Mouse (Mus musculus) heart, embryonic 13.5 days (tissue): ENCODE data around the gene Il12rb2. TPM values are rescaled to one million over a fixed set of nuclear protein-coding genes. Genes with fewer than 3 reads are reported as not detected.

Experiments
- ATAC-seq: fragments of 200-750 bp; cut with Nextera tagmentation; 2 replicates; pipeline ENCODE4 v1.8.0; 2017; ENCODE audit warnings: moderate TSS enrichment; ENCODE audit not compliant: insufficient number of reproducible peaks, low FRiP score, low TSS enrichment; ENCODE audit errors: extremely low read depth
- H3K27ac ChIP-seq: fragments of 300-500 bp; sonication (generic); replicated peaks from 2 replicates; pipeline ENCODE4 v1.5.1; 2015; ENCODE audit warnings: moderate library complexity, mild to moderate bottlenecking, inconsistent platforms
- H3K27me3 ChIP-seq: fragments of 300-500 bp; sonication (generic); replicated peaks from 2 replicates; pipeline ENCODE4 v1.6.1; 2015; ENCODE audit warnings: mild to moderate bottlenecking, inconsistent platforms
- H3K36me3 ChIP-seq: fragments of 300-500 bp; sonication (generic); 2 replicates; pipeline ENCODE4 v1.6.1; 2015; ENCODE audit warnings: mild to moderate bottlenecking, inconsistent platforms
- H3K4me1 ChIP-seq: fragments of 300-500 bp; sonication (generic); 2 replicates; pipeline ENCODE4 v1.6.1; 2015; ENCODE audit warnings: inconsistent platforms
- H3K4me2 ChIP-seq: fragments of 300-500 bp; sonication (generic); 2 replicates; pipeline ENCODE4 v1.6.1; 2015; ENCODE audit warnings: inconsistent platforms, mild to moderate bottlenecking, moderate library complexity
- H3K4me3 ChIP-seq: fragments of 300-500 bp; sonication (generic); 2 replicates; pipeline ENCODE4 v1.5.1; 2015; ENCODE audit warnings: moderate library complexity, mild to moderate bottlenecking, inconsistent platforms
- H3K9ac ChIP-seq: fragments of 300-500 bp; sonication (generic); 2 replicates; pipeline ENCODE4 v1.6.1; 2015; ENCODE audit warnings: inconsistent platforms, mild to moderate bottlenecking, moderate library complexity
- H3K9me3 ChIP-seq: fragments of 300-500 bp; sonication (generic); 2 replicates; pipeline ENCODE4 v1.6.1; 2016; ENCODE audit warnings: inconsistent platforms
- WGBS: fragments of 180-500 bp; shearing (Covaris S2); methylation state at CpG from one replicate; pipeline ENCODE4 v1.1.7; 2015; ENCODE audit warnings: mixed read lengths; 5-methylcytosine and 5-hydroxymethylcytosine counted together
- polyA plus RNA-seq: library from polyadenylated mRNA; unstranded; fragments of >200 nt; fragmentation: Nextera tagmentation; extraction: Ambion mirVana; gene quantifications from 2 replicates; pipeline ENCODE4 v1.2.1, GENCODE M21; 2015

The Il12rb2 gene
- polyA plus RNA-seq = 0.07 TPM in 1 of 2 replicates, not detected in the other

DNA sequence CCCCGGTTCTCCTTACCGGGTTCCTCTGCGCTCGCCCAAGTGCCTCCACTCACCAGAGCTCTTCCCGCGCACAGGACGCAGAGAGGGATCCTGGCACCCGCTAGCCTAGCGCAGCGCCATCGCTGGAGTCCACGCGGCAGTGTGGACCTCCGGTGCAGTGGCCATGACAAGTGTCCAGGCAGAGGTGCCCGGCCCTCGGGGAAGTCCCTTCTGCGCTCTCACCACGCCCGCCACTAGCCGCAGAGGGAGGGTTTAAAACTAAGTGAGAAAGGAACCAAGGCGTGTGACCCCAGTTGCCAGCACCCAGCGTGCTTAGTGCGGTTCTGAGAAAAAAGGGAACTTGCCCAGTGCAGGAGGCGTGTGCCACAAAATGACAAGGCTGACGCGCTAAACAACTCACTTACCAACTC is at the start of gene Il12rb2:
Gene Il12rb2, minus strand, starts transcription at position 207 of the 410 bp plus-strand sequence.
- Histone ChIP-seq H3K4me1 (0 out of 2 replicates have a peak, but pooled peaks cover 3% of the 10 kb centered on the region), H3K27me3 (peaks cover 8% of the 10 kb centered on the region), H3K4me3 (peak within 1 kb of the TSS; percentile 51), H3K27ac (no peak within 1 kb of the TSS), H3K9me3 (no peaks in the 10 kb centered on the region), H3K36me3 (no peaks in the 10 kb centered on the region), H3K9ac (peak within 1 kb of the TSS; percentile 61), H3K4me2 (peak within 1 kb of the TSS; percentile 79)
- no peak for ATAC-seq
- WGBS = 2% methylated on average over 26 of the region's 26 CpGs

DNA sequence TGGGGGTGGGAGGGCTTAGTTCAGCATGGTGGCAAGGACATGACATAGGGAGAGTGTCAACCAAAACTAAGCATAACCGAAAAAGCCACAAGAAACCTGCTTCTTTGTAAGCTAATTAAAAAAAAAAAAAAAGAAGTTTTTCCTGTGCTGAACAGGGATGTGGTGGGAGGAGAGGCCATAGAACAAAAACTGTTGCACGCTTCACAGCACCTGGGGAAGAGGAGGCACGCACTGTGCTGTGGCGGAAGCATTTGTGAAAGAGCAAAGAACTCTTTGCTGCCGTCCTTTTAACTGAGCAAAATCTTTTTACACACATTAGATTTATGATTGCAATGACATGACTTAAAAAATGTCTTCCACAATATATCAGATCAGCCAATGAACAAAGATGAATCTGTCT is 45.8 kb upstream of the Il12rb2 start:
- H3K36me3 ChIP-seq = no peaks in the 10 kb centered on the region
- no peak overlapping the region for H3K9ac ChIP-seq
- H3K9me3 ChIP-seq = no peaks in the 10 kb centered on the region
- H3K4me3 ChIP-seq = no peak overlapping the region
- no peak for ATAC-seq
- no peak overlapping the region for H3K4me2 ChIP-seq
- no peaks in the 10 kb centered on the region for H3K27me3 ChIP-seq
- WGBS = 82% methylated on average over 5 of the region's 5 CpGs
- H3K27ac ChIP-seq = no peak overlapping the region
- H3K4me1 ChIP-seq = no peaks in the 10 kb centered on the region

DNA sequence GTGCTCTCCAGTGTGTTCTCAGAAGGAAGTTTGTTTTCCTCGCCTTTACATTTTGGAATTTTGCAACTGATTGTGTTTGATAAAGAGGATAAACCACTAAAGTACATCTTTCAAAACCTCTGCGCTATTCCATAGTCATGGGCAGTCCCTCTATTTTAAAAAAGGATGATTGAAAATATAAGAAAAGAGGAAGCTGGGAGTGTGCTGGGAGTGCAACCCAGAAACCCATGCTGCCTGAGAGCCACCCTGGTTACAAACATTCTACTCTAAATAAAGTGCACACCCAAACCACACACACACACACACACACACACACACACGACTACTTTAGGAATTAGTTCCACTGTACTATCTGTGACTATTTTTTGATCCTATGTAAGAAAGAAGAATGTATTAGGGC is 40.6 kb upstream of the Il12rb2 start:
- Histone ChIP-seq H3K9ac (no peak overlapping the region), H3K27ac (no peak overlapping the region), H3K4me1 (no peaks in the 10 kb centered on the region), H3K9me3 (no peaks in the 10 kb centered on the region), H3K4me3 (no peak overlapping the region), H3K27me3 (no peaks in the 10 kb centered on the region), H3K36me3 (no peaks in the 10 kb centered on the region), H3K4me2 (no peak overlapping the region)
- no peak for ATAC-seq
- WGBS = 71% methylated on average over 3 of the region's 3 CpGs

DNA sequence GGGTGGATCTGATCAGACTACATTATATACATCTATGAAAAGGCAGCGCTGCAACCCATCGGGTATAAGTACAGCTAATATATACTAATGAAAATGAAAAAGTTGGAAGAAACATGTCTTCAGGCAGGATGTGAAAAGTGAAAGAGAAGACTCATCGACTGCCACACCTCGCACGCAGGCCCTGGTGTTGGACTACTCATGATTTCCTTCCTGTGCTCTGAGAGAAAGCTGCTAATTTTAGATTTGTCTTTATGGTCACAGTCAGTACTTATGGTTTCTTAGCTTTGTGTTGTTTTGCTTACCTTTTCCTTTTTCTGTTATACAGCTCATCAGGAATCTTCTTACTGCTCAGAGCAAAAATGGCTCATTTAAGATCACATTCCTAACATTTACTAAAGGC is 39.3 kb upstream of the Il12rb2 start:
- ATAC-seq = no peak
- H3K4me2 ChIP-seq = no peak overlapping the region
- no peak overlapping the region for H3K27ac ChIP-seq
- H3K27me3 ChIP-seq = no peaks in the 10 kb centered on the region
- H3K36me3 ChIP-seq = no peaks in the 10 kb centered on the region
- no peak overlapping the region for H3K9ac ChIP-seq
- no peak overlapping the region for H3K4me3 ChIP-seq
- 73% methylated on average over 5 of the region's 5 CpGs for WGBS
- H3K9me3 ChIP-seq = no peaks in the 10 kb centered on the region
- no peaks in the 10 kb centered on the region for H3K4me1 ChIP-seq

- 65% methylated on average over 2 of the region's 2 CpGs for WGBS
Observed at GRCm38 (mm10) chr6:67413378-67413777, 37.4 kb upstream of the Il12rb2 start.

GRCm38 (mm10) chr6:67405281-67405682 is 29.3 kb upstream of the Il12rb2 start:
- no peaks in the 10 kb centered on the region for H3K9me3 ChIP-seq
- no peaks in the 10 kb centered on the region for H3K36me3 ChIP-seq
- H3K9ac ChIP-seq = no peak overlapping the region
- no peaks in the 10 kb centered on the region for H3K4me1 ChIP-seq
- H3K4me2 ChIP-seq = no peak overlapping the region
- ATAC-seq = no peak
- 70% methylated on average over 3 of the region's 3 CpGs for WGBS
- H3K27ac ChIP-seq = no peak overlapping the region
- H3K27me3 ChIP-seq = no peaks in the 10 kb centered on the region
- no peak overlapping the region for H3K4me3 ChIP-seq

More at GRCm38 (mm10) chr6:67413378-67413777, 37.4 kb upstream of the Il12rb2 start:
- Histone ChIP-seq H3K27me3 (no peaks in the 10 kb centered on the region), H3K4me3 (no peak overlapping the region), H3K27ac (no peak overlapping the region), H3K4me2 (no peak overlapping the region), H3K4me1 (no peaks in the 10 kb centered on the region), H3K9me3 (no peaks in the 10 kb centered on the region), H3K9ac (no peak overlapping the region), H3K36me3 (no peaks in the 10 kb centered on the region)
- ATAC-seq = no peak

- H3K27me3 ChIP-seq = no peaks in the 10 kb centered on the region
- no peak overlapping the region for H3K27ac ChIP-seq
- no peaks in the 10 kb centered on the region for H3K36me3 ChIP-seq
- H3K9me3 ChIP-seq = no peaks in the 10 kb centered on the region
- H3K4me3 ChIP-seq = no peak overlapping the region
- no peak overlapping the region for H3K9ac ChIP-seq
- WGBS = 71% methylated on average over 5 of the region's 5 CpGs
- no peaks in the 10 kb centered on the region for H3K4me1 ChIP-seq
- ATAC-seq = no peak
- no peak overlapping the region for H3K4me2 ChIP-seq
Observed at GRCm38 (mm10) chr6:67399551-67399950, 23.6 kb upstream of the Il12rb2 start.

DNA sequence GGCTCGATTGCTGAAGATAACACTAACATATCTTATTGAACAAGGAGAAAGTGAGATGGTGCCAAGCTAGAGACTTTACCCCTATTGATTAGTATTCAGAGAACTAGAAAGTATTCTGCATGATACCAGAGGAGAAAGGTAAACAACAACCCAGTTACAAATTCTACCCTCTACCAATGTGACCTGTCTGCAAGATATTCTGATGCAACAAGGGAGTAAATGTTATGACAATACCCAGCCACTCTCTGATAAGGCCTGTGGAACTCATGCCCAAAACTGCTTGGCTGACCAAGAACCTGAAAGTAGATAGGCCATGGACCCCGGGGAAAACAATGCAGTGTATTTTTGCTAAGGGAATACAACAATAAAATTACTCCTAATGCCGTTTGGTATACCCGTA is 10.2 kb downstream of the Il12rb2 start:
- ATAC-seq = no peak
- H3K4me3 ChIP-seq = no peak overlapping the region
- no peaks in the 10 kb centered on the region for H3K27me3 ChIP-seq
- H3K9me3 ChIP-seq = no peaks in the 10 kb centered on the region
- no peaks in the 10 kb centered on the region for H3K36me3 ChIP-seq
- no peak overlapping the region for H3K27ac ChIP-seq
- no peak overlapping the region for H3K4me2 ChIP-seq
- WGBS = 74% methylated on average over 4 of the region's 4 CpGs
- H3K4me1 ChIP-seq = no peaks in the 10 kb centered on the region
- no peak overlapping the region for H3K9ac ChIP-seq

- WGBS = 61% methylated on average over 6 of the region's 6 CpGs
- no peak for ATAC-seq
- H3K4me3 ChIP-seq = no peak overlapping the region
Observed at GRCm38 (mm10) chr6:67348065-67348464, 27.9 kb downstream of the Il12rb2 start.

DNA sequence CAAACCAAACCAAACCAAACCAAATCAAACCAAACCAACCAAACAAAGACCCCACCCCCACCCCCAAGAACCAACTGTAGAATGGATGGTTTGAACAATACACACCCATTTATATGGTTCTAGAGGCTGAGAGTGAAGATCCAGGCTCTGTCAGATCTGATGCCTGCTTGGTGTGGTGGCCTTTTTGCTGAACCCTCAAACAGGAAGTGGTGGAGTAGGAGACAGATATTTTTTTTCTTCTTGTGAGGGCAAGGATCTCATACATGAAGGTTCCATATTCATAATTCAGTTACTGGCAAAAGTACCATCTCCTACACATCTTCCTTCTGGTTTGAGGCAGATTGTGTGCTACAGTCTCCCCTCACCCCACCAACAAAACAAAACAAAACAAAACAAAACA is 36.5 kb downstream of the Il12rb2 start:
- Histone ChIP-seq H3K36me3 (no peaks in the 10 kb centered on the region), H3K4me2 (no peak overlapping the region), H3K4me1 (no peaks in the 10 kb centered on the region), H3K9ac (no peak overlapping the region), H3K27ac (no peak overlapping the region), H3K27me3 (no peaks in the 10 kb centered on the region), H3K4me3 (no peak overlapping the region), H3K9me3 (no peaks in the 10 kb centered on the region)
- ATAC-seq = no peak

More at GRCm38 (mm10) chr6:67348065-67348464, 27.9 kb downstream of the Il12rb2 start:
- Histone ChIP-seq H3K4me2 (no peak overlapping the region), H3K27ac (no peak overlapping the region), H3K9ac (no peak overlapping the region), H3K27me3 (no peaks in the 10 kb centered on the region), H3K9me3 (no peaks in the 10 kb centered on the region), H3K4me1 (no peaks in the 10 kb centered on the region), H3K36me3 (no peaks in the 10 kb centered on the region)

GRCm38 (mm10) chr6:67337943-67338342 is 38.0 kb downstream of the Il12rb2 start:
- H3K36me3 ChIP-seq = no peaks in the 10 kb centered on the region
- no peak overlapping the region for H3K27ac ChIP-seq
- ATAC-seq = no peak
- no peaks in the 10 kb centered on the region for H3K9me3 ChIP-seq
- H3K27me3 ChIP-seq = no peaks in the 10 kb centered on the region
- no peak overlapping the region for H3K4me3 ChIP-seq
- no peak overlapping the region for H3K4me2 ChIP-seq
- no peak overlapping the region for H3K9ac ChIP-seq
- H3K4me1 ChIP-seq = no peaks in the 10 kb centered on the region

DNA sequence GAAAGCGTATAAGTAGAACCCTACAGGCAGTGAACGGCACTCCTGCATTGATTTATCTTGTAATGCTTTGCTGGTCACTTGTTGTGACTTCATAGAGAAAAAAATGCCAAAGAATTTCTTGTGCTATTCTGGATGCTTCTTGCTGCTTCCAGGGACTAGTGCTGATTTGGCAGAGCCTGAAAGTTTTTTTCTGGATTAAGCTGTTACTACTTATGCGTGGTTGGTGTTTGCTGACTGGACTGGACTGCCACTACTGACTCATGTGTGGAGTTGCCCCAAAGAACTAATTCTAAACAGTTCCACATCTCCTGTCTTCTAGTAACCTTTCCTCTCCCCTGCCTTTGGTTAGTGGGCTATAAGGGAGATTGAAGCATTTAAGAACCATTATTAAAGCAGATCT is 52.2 kb downstream of the Il12rb2 start:
- H3K4me1 ChIP-seq = no peaks in the 10 kb centered on the region
- no peaks in the 10 kb centered on the region for H3K36me3 ChIP-seq
- no peak overlapping the region for H3K4me3 ChIP-seq
- no peaks in the 10 kb centered on the region for H3K27me3 ChIP-seq
- H3K4me2 ChIP-seq = no peak overlapping the region
- WGBS = 74% methylated on average over 3 of the region's 3 CpGs
- no peak for ATAC-seq
- no peak overlapping the region for H3K27ac ChIP-seq
- no peaks in the 10 kb centered on the region for H3K9me3 ChIP-seq
- H3K9ac ChIP-seq = no peak overlapping the region
